Mouse (Mus musculus) erythroblast, embryonic 14.5 days (primary cell): ENCODE measurements around the gene Myo18b.

Experiments
- GATA1 ChIP-seq: IDR thresholded peaks from 2 replicates; pipeline ENCODE4 v1.6.1; 2012; ENCODE audit warnings: low read length, inconsistent platforms, mixed read lengths
- TAL1 ChIP-seq: IDR thresholded peaks from 3 replicates; pipeline ENCODE4 v1.6.1; 2012; ENCODE audit warnings: low read length, inconsistent platforms, mixed read lengths

DNA sequence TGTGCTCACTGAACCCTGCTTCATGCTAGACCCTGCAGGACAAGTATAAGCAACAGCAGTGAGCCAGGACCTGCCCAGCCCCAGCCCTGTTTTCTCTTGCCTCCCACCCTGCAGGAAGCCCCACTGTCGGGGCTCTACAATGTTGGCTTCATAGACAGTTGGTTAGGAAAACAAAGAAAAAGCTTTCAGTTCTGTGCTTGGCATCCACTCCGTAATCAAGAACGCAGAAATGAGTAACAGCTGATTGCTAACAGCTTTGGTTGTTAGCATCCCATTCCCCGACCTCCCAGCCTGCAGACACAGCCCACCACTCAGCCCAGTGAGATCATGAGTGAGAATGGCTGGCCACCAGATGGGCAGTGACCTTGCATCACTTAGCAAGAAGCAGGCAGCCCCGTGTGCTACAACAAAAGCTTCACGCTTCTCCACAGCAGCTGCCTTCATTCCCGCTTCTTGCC lies 200.9 kb downstream of the Myo18b start:
- TF ChIP-seq GATA1 (no peak), TAL1 (no peak)
